Mouse (Mus musculus) hindbrain, embryonic 11.5 days (tissue): ENCODE results near the gene Gm11444. TPM values are rescaled to one million over a fixed set of nuclear protein-coding genes. Genes with fewer than 3 reads are reported as not detected.

Experiments used
- ATAC-seq: fragments of 200-750 bp; cut with Nextera tagmentation; 2 replicates; pipeline ENCODE4 v1.8.0; 2017; ENCODE audit warnings: mild to moderate bottlenecking, moderate TSS enrichment, moderate library complexity; ENCODE audit not compliant: low FRiP score
- DNase-seq: peaks from one replicate; pipeline ENCODE4 v3.0.0-alpha.2; 2015; ENCODE audit warnings: low spot score
- H3K27ac ChIP-seq: fragments of 300-500 bp; sonication (generic); 2 replicates; pipeline ENCODE4 v1.5.1; 2014; ENCODE audit warnings: mild to moderate bottlenecking, low read depth, low read length
- H3K27me3 ChIP-seq: fragments of 300-500 bp; sonication (generic); 2 replicates; pipeline ENCODE4 v1.6.1; 2014; ENCODE audit warnings: mild to moderate bottlenecking, low read length, moderate library complexity, mixed read lengths; ENCODE audit not compliant: control insufficient read depth, insufficient read depth
- H3K36me3 ChIP-seq: fragments of 300-500 bp; sonication (generic); 2 replicates; pipeline ENCODE4 v1.6.1; 2014; ENCODE audit warnings: mild to moderate bottlenecking, low read length, moderate library complexity, mixed read lengths; ENCODE audit not compliant: control insufficient read depth, insufficient read depth
- H3K4me1 ChIP-seq: fragments of 300-500 bp; sonication (generic); replicated peaks from 2 replicates; pipeline ENCODE4 v1.6.1; 2014; ENCODE audit warnings: low read length, mixed read lengths; ENCODE audit not compliant: control insufficient read depth, insufficient read depth
- H3K4me2 ChIP-seq: fragments of 300-500 bp; sonication (generic); replicated peaks from 2 replicates; pipeline ENCODE4 v1.6.1; 2014; ENCODE audit warnings: mild to moderate bottlenecking, low read depth, low read length
- H3K4me3 ChIP-seq: fragments of 300-500 bp; sonication (generic); 2 replicates; pipeline ENCODE4 v1.5.1; 2014; ENCODE audit warnings: low read depth, low read length
- H3K9ac ChIP-seq: fragments of 300-500 bp; sonication (generic); 2 replicates; pipeline ENCODE4 v1.6.1; 2014; ENCODE audit warnings: low read depth, low read length
- H3K9me3 ChIP-seq: fragments of 300-500 bp; sonication (generic); 2 replicates; pipeline ENCODE4 v1.6.1; 2016; ENCODE audit warnings: low read length; ENCODE audit not compliant: control insufficient read depth
- WGBS: fragments of 180-500 bp; shearing (Covaris S2); extraction: QIAGEN DNeasy Blood & Tissue Kit; methylation state at CpG from one replicate; pipeline ENCODE4 v1.1.7; 2014; 5-methylcytosine and 5-hydroxymethylcytosine counted together
- polyA plus RNA-seq: library from polyadenylated mRNA; unstranded; fragments of >200 nt; fragmentation: Nextera tagmentation; extraction: Ambion mirVana; gene quantifications from 2 replicates; pipeline ENCODE4 v1.2.1, GENCODE M21; 2014

Gene Gm11444
- polyA plus RNA-seq, 1 experiment from 2014 or later, result not detected

GRCm38 (mm10) chr11:85890563-85890845 is 40.4 kb upstream of the Gm11444 start:
- Histone ChIP-seq H3K27ac (no peak overlapping the region), H3K27me3 (peaks cover 82% of the 10 kb centered on the region), H3K4me2 (no peak overlapping the region), H3K4me3 (no peak overlapping the region), H3K4me1 (peaks cover 14% of the 10 kb centered on the region), H3K9ac (no peak overlapping the region), H3K9me3 (no peaks in the 10 kb centered on the region), H3K36me3 (no peaks in the 10 kb centered on the region)
- no peak for ATAC-seq
- WGBS, result under 1% methylated on average over 13 of the region's 13 CpGs
- DNase-seq, result peak; percentile 66

GRCm38 (mm10) chr11:85889730-85890562 is 39.8 kb upstream of the Gm11444 start:
- no peak overlapping the region for H3K4me3 ChIP-seq
- DNase-seq (peak; percentile 60), ATAC-seq (no peak)
- no peak overlapping the region for H3K9ac ChIP-seq
- H3K9me3 ChIP-seq, result no peaks in the 10 kb centered on the region
- H3K27me3 ChIP-seq, result peaks cover 82% of the 10 kb centered on the region
- no peak overlapping the region for H3K4me2 ChIP-seq
- 2% methylated on average over 47 of the region's 47 CpGs for WGBS
- no peak overlapping the region for H3K27ac ChIP-seq
- H3K36me3 ChIP-seq, result no peaks in the 10 kb centered on the region
- peaks cover 11% of the 10 kb centered on the region for H3K4me1 ChIP-seq

- H3K27me3 ChIP-seq, result peaks cover 84% of the 10 kb centered on the region
- H3K4me1 ChIP-seq, result peaks cover 7% of the 10 kb centered on the region
- no peak overlapping the region for H3K4me3 ChIP-seq
- no peak overlapping the region for H3K27ac ChIP-seq
- 4% methylated on average over 8 of the region's 8 CpGs for WGBS
- no peak overlapping the region for H3K4me2 ChIP-seq
- no peaks in the 10 kb centered on the region for H3K9me3 ChIP-seq
- no peaks in the 10 kb centered on the region for H3K36me3 ChIP-seq
- peak; percentile 68 for DNase-seq
- ATAC-seq, result no peak
- no peak overlapping the region for H3K9ac ChIP-seq
Measured at GRCm38 (mm10) chr11:85889056-85889729, 39.1 kb upstream of the Gm11444 start.

GRCm38 (mm10) chr11:85888451-85888961 is 38.4 kb upstream of the Gm11444 start:
- 1% methylated on average over 26 of the region's 26 CpGs for WGBS
- DNase-seq, result peak; percentile 69
- ATAC-seq, result no peak
- H3K9me3 ChIP-seq, result no peaks in the 10 kb centered on the region
- H3K36me3 ChIP-seq, result no peaks in the 10 kb centered on the region
- peaks cover 81% of the 10 kb centered on the region for H3K27me3 ChIP-seq
- peaks cover 7% of the 10 kb centered on the region for H3K4me1 ChIP-seq
- H3K4me2 ChIP-seq, result no peak overlapping the region
- no peak overlapping the region for H3K9ac ChIP-seq
- no peak overlapping the region for H3K4me3 ChIP-seq
- no peak overlapping the region for H3K27ac ChIP-seq

GRCm38 (mm10) chr11:85887801-85888450 is 37.8 kb upstream of the Gm11444 start:
- Histone ChIP-seq H3K9me3 (no peaks in the 10 kb centered on the region), H3K4me2 (no peak overlapping the region), H3K36me3 (no peaks in the 10 kb centered on the region), H3K9ac (no peak overlapping the region), H3K27ac (no peak overlapping the region), H3K4me3 (no peak overlapping the region), H3K4me1 (peaks cover 7% of the 10 kb centered on the region), H3K27me3 (peaks cover 76% of the 10 kb centered on the region)
- no peak for ATAC-seq
- 2% methylated on average over 17 of the region's 17 CpGs for WGBS
- DNase-seq, result peak; percentile 66

GRCm38 (mm10) chr11:85887273-85887672 is 37.1 kb upstream of the Gm11444 start:
- ATAC-seq, result no peak
- peaks cover 69% of the 10 kb centered on the region for H3K27me3 ChIP-seq
- no peak overlapping the region for H3K27ac ChIP-seq
- no peak overlapping the region for H3K4me3 ChIP-seq
- no peak overlapping the region for H3K4me2 ChIP-seq
- DNase-seq, result peak; percentile 44
- H3K36me3 ChIP-seq, result no peaks in the 10 kb centered on the region
- H3K9me3 ChIP-seq, result no peaks in the 10 kb centered on the region
- peaks cover 7% of the 10 kb centered on the region for H3K4me1 ChIP-seq
- no peak overlapping the region for H3K9ac ChIP-seq
- 24% methylated on average over 6 of the region's 6 CpGs for WGBS

GRCm38 (mm10) chr11:85886429-85886785 is 36.3 kb upstream of the Gm11444 start:
- ATAC-seq (no peak), DNase-seq (peak; percentile 51)
- Histone ChIP-seq H3K4me3 (no peak overlapping the region), H3K9me3 (no peaks in the 10 kb centered on the region), H3K9ac (no peak overlapping the region), H3K4me2 (no peak overlapping the region), H3K36me3 (no peaks in the 10 kb centered on the region), H3K4me1 (peaks cover 7% of the 10 kb centered on the region), H3K27me3 (peaks cover 61% of the 10 kb centered on the region), H3K27ac (no peak overlapping the region)
- 2% methylated on average over 22 of the region's 22 CpGs for WGBS

GRCm38 (mm10) chr11:85885665-85886428 is 35.7 kb upstream of the Gm11444 start, which contains the start of gene Tbx4:
Gene Tbx4, plus strand, starts transcription at chr11:85886422.
- H3K4me2 ChIP-seq, result no peak within 1 kb of the TSS
- no peak within 1 kb of the TSS for H3K9ac ChIP-seq
- no peak within 1 kb of the TSS for H3K4me3 ChIP-seq
- H3K9me3 ChIP-seq, result no peaks in the 10 kb centered on the region
- ATAC-seq, result no peak
- H3K36me3 ChIP-seq, result no peaks in the 10 kb centered on the region
- peak; percentile 43 for DNase-seq
- 10% methylated on average over 18 of the region's 28 CpGs for WGBS
- no peak within 1 kb of the TSS for H3K27ac ChIP-seq
- H3K27me3 ChIP-seq, result peaks cover 55% of the 10 kb centered on the region
- peaks cover 6% of the 10 kb centered on the region for H3K4me1 ChIP-seq
